Mouse (Mus musculus) heart, postnatal 0 days (tissue): Measurements from ENCODE around the gene Intu.

Experiments used
- CTCF ChIP-seq: IDR thresholded peaks from 2 replicates; pipeline ENCODE4 v1.5.1; 2016; ENCODE audit warnings: antibody characterized with exemption, control low read depth, low read depth
- EP300 ChIP-seq: IDR thresholded peaks from 2 replicates; pipeline ENCODE4 v1.6.1; 2016; ENCODE audit warnings: antibody characterized with exemption, low read depth

GRCm38 (mm10) chr3:40527976-40528950 is 2.8 kb upstream of the Intu start:
- TF ChIP-seq EP300 (no peak), CTCF (no peak)
